Mouse (Mus musculus) brown adipose tissue, adult 24 weeks (tissue): ENCODE results near the gene Mon1a. TPM values are rescaled to one million over a fixed set of nuclear protein-coding genes. Genes with fewer than 3 reads are reported as not detected.

ENCODE experiments used
- H3K27ac ChIP-seq: fragments of 200-500 bp; replicated peaks from 2 replicates; pipeline ENCODE4 v1.5.1; 2012; ENCODE audit warnings: low read depth, mild to moderate bottlenecking, low read length
- H3K4me1 ChIP-seq: fragments of 200-500 bp; 2 replicates; pipeline ENCODE4 v1.6.1; 2012; ENCODE audit warnings: low read length, mixed read lengths; ENCODE audit not compliant: control insufficient read depth, insufficient read depth, insufficient read length
- H3K4me3 ChIP-seq: fragments of 200-500 bp; 2 replicates; pipeline ENCODE4 v1.5.1; 2012; ENCODE audit warnings: low read depth, mild to moderate bottlenecking, low read length, moderate library complexity; ENCODE audit not compliant: insufficient read depth
- polyA plus RNA-seq: library from polyadenylated mRNA; stranded (reverse); fragments of >200 nt; gene quantifications from 2 replicates; pipeline ENCODE4 v1.2.4, GENCODE M21; 2012; ENCODE audit not compliant: missing spikeins, insufficient read depth, insufficient read length

Gene Mon1a
- polyA plus RNA-seq, 1 experiment, result 14.3 TPM

DNA sequence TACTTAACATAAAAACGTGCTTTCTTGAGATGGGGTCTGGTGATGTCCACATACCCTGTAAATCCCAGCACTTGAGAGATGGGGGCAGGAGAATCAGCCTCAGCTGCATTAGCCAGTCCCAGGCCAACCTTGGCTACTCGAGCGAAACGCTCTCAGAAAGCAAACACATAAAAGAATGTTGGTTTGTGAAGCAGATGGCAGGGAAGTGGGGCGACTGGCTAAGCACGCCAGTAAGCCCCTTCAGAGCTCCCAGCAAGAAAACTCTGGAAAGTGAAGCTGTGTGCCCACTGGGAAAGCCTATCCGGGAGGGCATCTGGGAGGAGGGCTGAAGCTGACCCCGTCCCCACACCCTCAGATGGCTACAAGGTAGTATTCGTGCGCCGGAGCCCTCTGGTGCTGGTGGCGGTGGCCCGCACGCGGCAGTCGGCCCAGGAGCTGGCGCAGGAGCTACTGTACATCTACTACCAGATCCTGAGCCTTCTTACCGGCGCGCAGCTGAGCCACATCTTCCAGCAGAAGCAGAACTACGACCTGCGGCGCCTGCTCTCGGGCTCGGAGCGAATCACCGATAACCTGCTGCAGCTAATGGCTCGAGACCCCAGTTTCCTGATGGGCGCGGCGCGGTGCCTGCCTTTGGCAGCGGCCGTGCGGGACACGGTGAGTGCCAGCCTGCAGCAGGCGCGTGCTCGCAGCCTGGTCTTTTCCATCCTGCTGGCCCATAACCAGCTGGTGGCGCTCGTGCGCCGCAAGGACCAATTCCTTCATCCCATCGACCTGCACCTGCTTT, 13.1 kb downstream of the Mon1a start:
- Histone ChIP-seq H3K4me1 (no peaks in the 10 kb centered on the region), H3K27ac (no peak overlapping the region), H3K4me3 (no peak overlapping the region)

GRCm38 (mm10) chr9:107901627-107901914, 13.6 kb downstream of the Mon1a start:
- Histone ChIP-seq H3K27ac (no peak overlapping the region), H3K4me1 (no peaks in the 10 kb centered on the region), H3K4me3 (no peak overlapping the region)

- no peak overlapping the region for H3K4me3 ChIP-seq
- no peak overlapping the region for H3K27ac ChIP-seq
These were observed 16.8 kb downstream of the Mon1a start for GRCm38 (mm10) chr9:107904726-107905125.

GRCm38 (mm10) chr9:107906252-107906966, 18.5 kb downstream of the Mon1a start, which contains the start of gene Mst1r:
TSS of gene Mst1r (plus strand) at chr9:107906873.
- H3K4me3 ChIP-seq, result peak within 1 kb of the TSS; percentile 53
- no peaks in the 10 kb centered on the region for H3K4me1 ChIP-seq
- H3K27ac ChIP-seq, result peak within 1 kb of the TSS; percentile 21; the same call in 1 of the 2 replicates

More at GRCm38 (mm10) chr9:107904726-107905125, 16.8 kb downstream of the Mon1a start:
- no peaks in the 10 kb centered on the region for H3K4me1 ChIP-seq

DNA sequence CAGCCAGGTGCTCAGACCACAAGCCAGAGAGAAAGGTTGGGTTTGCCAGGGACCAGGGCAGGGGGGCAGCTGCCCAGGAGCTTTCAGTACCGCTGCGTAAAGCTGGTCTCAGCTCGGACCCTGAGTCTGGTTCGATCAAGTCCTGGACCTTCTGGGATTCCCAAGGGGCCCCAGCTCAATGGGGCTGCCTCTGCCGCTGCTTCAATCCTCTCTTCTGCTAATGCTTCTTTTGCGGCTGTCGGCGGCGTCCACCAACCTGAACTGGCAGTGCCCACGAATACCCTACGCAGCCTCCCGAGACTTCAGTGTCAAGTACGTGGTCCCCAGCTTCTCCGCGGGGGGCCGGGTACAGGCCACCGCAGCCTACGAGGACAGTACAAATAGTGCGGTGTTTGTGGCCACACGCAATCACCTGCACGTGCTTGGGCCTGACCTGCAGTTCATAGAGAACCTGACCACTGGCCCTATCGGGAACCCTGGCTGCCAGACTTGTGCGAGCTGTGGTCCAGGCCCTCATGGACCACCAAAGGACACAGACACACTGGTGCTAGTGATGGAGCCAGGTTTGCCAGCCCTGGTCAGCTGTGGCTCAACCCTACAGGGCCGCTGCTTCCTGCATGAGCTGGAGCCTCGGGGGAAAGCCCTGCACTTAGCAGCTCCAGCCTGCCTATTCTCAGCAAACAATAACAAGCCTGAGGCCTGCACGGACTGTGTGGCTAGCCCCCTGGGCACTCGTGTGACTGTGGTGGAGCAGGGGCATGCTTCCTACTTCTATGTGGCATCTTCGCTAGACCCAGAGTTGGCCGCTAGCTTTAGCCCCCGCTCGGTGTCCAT, 19.2 kb downstream of the Mon1a start:
- Histone ChIP-seq H3K4me1 (no peaks in the 10 kb centered on the region), H3K4me3 (peak overlapping the region; percentile 53), H3K27ac (peak overlapping the region; percentile 21; the same call in 1 of the 2 replicates)

DNA sequence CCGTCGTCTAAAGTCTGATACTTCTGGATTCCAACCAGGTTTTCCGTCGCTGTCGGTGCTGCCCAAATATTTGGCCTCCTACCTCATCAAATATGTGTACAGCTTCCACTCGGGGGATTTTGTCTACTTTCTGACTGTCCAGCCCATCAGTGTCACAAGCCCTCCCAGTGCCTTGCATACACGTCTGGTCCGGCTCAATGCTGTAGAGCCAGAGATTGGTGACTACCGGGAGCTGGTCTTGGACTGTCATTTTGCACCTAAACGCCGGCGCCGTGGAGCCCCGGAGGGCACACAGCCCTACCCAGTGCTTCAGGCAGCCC, 19.8 kb downstream of the Mon1a start:
- H3K4me1 ChIP-seq, result no peaks in the 10 kb centered on the region
- peak overlapping the region; percentile 38 for H3K4me3 ChIP-seq
- H3K27ac ChIP-seq, result peak overlapping the region; percentile 30

DNA sequence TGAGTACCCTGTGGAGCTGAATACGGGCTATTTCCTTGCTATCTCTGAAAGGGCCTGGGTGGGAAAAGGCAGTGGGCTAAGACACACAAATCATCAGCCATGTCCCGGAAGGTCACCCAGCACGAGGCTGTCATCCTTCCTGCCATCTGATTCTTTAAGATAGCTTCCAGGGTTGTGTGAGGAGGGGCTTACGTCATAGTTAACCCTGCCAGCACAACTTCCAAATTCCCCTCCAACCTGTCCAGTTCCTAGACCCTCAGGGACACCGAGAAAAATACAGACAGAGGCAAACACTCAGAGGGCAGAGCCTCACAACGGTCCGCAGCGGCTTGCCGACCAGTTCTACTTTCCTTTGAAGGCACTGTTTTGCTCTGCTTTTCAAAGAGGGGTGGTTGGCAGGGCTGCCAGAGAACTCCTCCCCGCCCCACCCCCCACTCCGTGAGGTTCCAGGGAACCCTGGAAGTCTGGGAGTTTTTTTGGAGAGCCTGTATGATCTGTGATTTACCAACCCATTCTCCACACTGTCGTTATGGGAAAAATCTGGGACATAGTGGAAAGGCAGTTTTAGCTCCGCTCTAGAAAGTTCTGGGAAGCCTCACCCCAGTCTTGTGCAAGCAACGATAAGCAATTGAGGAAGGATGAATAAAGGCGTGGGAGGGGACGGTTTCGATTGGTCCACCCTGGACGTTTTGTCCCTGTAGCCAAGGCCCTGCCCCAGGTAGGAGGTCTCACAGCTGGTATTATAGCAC, 20.6 kb downstream of the Mon1a start:
- Histone ChIP-seq H3K27ac (peak overlapping the region; percentile 48), H3K4me1 (no peaks in the 10 kb centered on the region), H3K4me3 (peak overlapping the region; percentile 38)

- Histone ChIP-seq H3K4me3 (no peak overlapping the region), H3K27ac (no peak overlapping the region), H3K4me1 (no peaks in the 10 kb centered on the region)
These were observed 22.2 kb downstream of the Mon1a start for GRCm38 (mm10) chr9:107910025-107910769.

- Histone ChIP-seq H3K4me1 (no peaks in the 10 kb centered on the region), H3K27ac (no peak overlapping the region), H3K4me3 (no peak overlapping the region)
These were observed 26.9 kb downstream of the Mon1a start for GRCm38 (mm10) chr9:107914764-107915420.

GRCm38 (mm10) chr9:107917895-107918608, 30.1 kb downstream of the Mon1a start:
- H3K27ac ChIP-seq, result no peak overlapping the region
- H3K4me3 ChIP-seq, result no peak overlapping the region
- no peaks in the 10 kb centered on the region for H3K4me1 ChIP-seq

- Histone ChIP-seq H3K4me1 (peaks cover 2% of the 10 kb centered on the region; the same call in 1 of the 2 replicates), H3K4me3 (no peak overlapping the region), H3K27ac (no peak overlapping the region)
These were observed 30.9 kb downstream of the Mon1a start for GRCm38 (mm10) chr9:107918884-107919283.

GRCm38 (mm10) chr9:107919441-107919840, 31.5 kb downstream of the Mon1a start:
- H3K4me1 ChIP-seq, result peaks cover 5% of the 10 kb centered on the region
- H3K27ac ChIP-seq, result no peak overlapping the region
- H3K4me3 ChIP-seq, result no peak overlapping the region

- Histone ChIP-seq H3K4me3 (no peak overlapping the region), H3K4me1 (peaks cover 5% of the 10 kb centered on the region), H3K27ac (no peak overlapping the region)
These were observed 35.1 kb downstream of the Mon1a start for GRCm38 (mm10) chr9:107923021-107923420.
